Mouse (Mus musculus): ENCODE results near the gene Art3. TPM values are rescaled to one million over a fixed set of nuclear protein-coding genes. Genes with fewer than 3 reads are reported as not detected.
A peak's percentile ranks its signal among the peaks of the same experiment; 100 is the strongest.

Art3 gene
- polyA plus RNA-seq, 1 experiment from 2014 or later = 92.4 TPM

GRCm38 (mm10) chr5:92327367-92327766 lies 4.3 kb upstream of the Art3 start:
- H3K9me3 ChIP-seq (replicated peaks; ENCODE audit: control insufficient read depth, low read length) = no peaks in the 10 kb centered on the region
- no peak overlapping the region for H3K9ac ChIP-seq (ENCODE audit: low read length)
- H3K4me3 ChIP-seq (ENCODE audit: low read length) = no peak overlapping the region
- H3K4me2 ChIP-seq (ENCODE audit: low read depth, low read length) = no peak overlapping the region
- H3K27ac ChIP-seq (ENCODE audit: low read length) = no peak overlapping the region
- ATAC-seq (replicated peaks; ENCODE audit: extremely low read depth, insufficient read depth, low FRiP score) = no peak
- no peaks in the 10 kb centered on the region; the same call in 1 of the 2 replicates for H3K27me3 ChIP-seq (ENCODE audit: control insufficient read depth, insufficient read depth, low read length)
- no peaks in the 10 kb centered on the region for H3K36me3 ChIP-seq (ENCODE audit: control insufficient read depth, insufficient read depth)
- whole genome bisulfite sequencing = 73% methylated on average over 6 of the region's 6 CpGs
- H3K4me1 ChIP-seq (ENCODE audit: control insufficient read depth, insufficient read depth, low read length) = peaks cover 6% of the 10 kb centered on the region

DNA sequence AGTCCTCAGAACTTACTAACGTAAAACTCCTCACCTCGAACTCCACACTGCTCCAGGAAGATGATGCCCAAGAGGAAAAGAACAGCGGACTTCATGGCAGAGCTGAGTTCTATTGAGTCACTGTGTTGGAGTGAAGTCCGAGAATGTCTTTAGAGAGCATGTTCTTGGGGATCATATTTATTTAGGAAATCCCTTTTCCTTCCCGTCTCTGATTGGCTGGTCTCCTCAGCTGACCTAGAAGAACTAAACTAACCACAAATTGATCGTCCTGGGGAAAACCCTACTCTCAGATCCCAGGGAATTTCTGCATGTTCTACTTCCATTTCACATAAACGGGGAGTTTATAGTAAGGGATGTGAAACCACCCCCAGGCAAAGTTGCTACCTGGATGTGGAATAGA lies 3.7 kb upstream of the Art3 start, which contains the start of gene Cxcl9:
Gene Cxcl9 (minus strand): TSS at position 151 of the 400 bp plus-strand sequence.
- no peaks in the 10 kb centered on the region; the same call in 1 of the 2 replicates for H3K27me3 ChIP-seq (ENCODE audit: control insufficient read depth, insufficient read depth, low read length)
- no peak within 1 kb of the TSS for H3K4me3 ChIP-seq (ENCODE audit: low read length)
- no peak within 1 kb of the TSS for H3K4me2 ChIP-seq (ENCODE audit: low read depth, low read length)
- no peak within 1 kb of the TSS for H3K27ac ChIP-seq (ENCODE audit: low read length)
- 79% methylated on average over 7 of the region's 7 CpGs for WGBS
- peaks cover 4% of the 10 kb centered on the region for H3K4me1 ChIP-seq (ENCODE audit: control insufficient read depth, insufficient read depth, low read length)
- no peaks in the 10 kb centered on the region for H3K36me3 ChIP-seq (ENCODE audit: control insufficient read depth, insufficient read depth)
- H3K9me3 ChIP-seq (replicated peaks; ENCODE audit: control insufficient read depth, low read length) = no peaks in the 10 kb centered on the region
- no peak for ATAC-seq (replicated peaks; ENCODE audit: extremely low read depth, insufficient read depth, low FRiP score)
- H3K9ac ChIP-seq (ENCODE audit: low read length) = no peak within 1 kb of the TSS

- H3K4me2 ChIP-seq (ENCODE audit: low read depth, low read length) = no peak overlapping the region
- no peaks in the 10 kb centered on the region; the same call in 1 of the 2 replicates for H3K27me3 ChIP-seq (ENCODE audit: control insufficient read depth, insufficient read depth, low read length)
- no peaks in the 10 kb centered on the region for H3K9me3 ChIP-seq (replicated peaks; ENCODE audit: control insufficient read depth, low read length)
- H3K9ac ChIP-seq (ENCODE audit: low read length) = no peak overlapping the region
- H3K27ac ChIP-seq (ENCODE audit: low read length) = no peak overlapping the region
- H3K4me1 ChIP-seq (ENCODE audit: control insufficient read depth, insufficient read depth, low read length) = no peaks in the 10 kb centered on the region
- WGBS = 84% methylated on average over 12 of the region's 12 CpGs
- H3K4me3 ChIP-seq (ENCODE audit: low read length) = no peak overlapping the region
- H3K36me3 ChIP-seq (ENCODE audit: control insufficient read depth, insufficient read depth) = no peaks in the 10 kb centered on the region
- ATAC-seq (replicated peaks; ENCODE audit: extremely low read depth, insufficient read depth, low FRiP score) = no peak
Measured at GRCm38 (mm10) chr5:92331122-92331521, 505 bp upstream of the Art3 start.

DNA sequence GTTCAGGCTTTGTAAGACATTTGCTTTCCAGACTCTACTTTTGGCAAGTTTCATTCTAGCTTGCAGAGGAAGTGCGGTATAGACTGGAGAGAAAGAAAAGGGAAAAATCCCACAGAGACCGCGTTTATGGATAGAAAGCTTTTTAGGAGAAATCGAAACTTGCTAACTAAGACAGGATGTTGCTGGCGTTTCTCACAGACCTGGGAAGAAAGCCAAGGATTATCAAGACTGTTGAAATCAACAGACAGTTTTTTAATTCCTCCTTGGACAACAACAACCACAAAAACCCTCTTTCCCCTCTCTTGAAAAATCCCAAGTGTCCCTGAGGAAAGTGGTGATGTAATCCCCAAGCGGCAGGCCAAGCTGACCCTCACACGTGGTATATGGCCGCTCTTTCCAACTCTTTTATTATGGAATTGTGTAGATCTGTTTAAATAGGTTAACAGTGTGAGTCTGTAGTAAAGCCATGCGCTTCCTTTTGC lies 773 bp downstream of the Art3 start:
- peak; percentile 69 for ATAC-seq (replicated peaks; ENCODE audit: extremely low read depth, insufficient read depth, low FRiP score)
- Histone ChIP-seq H3K4me2 (ENCODE audit: low read depth, low read length) (peak overlapping the region; percentile 46), H3K9me3 (replicated peaks; ENCODE audit: control insufficient read depth, low read length) (no peaks in the 10 kb centered on the region), H3K4me1 (ENCODE audit: control insufficient read depth, insufficient read depth, low read length) (no peaks in the 10 kb centered on the region), H3K27ac (ENCODE audit: low read length) (peak overlapping the region; percentile 73), H3K4me3 (ENCODE audit: low read length) (peak overlapping the region; percentile 22), H3K9ac (ENCODE audit: low read length) (no peak overlapping the region), H3K27me3 (ENCODE audit: control insufficient read depth, insufficient read depth, low read length) (no peaks in the 10 kb centered on the region), H3K36me3 (ENCODE audit: control insufficient read depth, insufficient read depth) (no peaks in the 10 kb centered on the region)
- WGBS = 50% methylated on average over 9 of the region's 9 CpGs

- Histone ChIP-seq H3K4me2 (ENCODE audit: low read depth, low read length) (no peak overlapping the region), H3K36me3 (ENCODE audit: control insufficient read depth, insufficient read depth) (no peaks in the 10 kb centered on the region), H3K9me3 (replicated peaks; ENCODE audit: control insufficient read depth, low read length) (no peaks in the 10 kb centered on the region), H3K9ac (ENCODE audit: low read length) (no peak overlapping the region), H3K27me3 (ENCODE audit: control insufficient read depth, insufficient read depth, low read length) (no peaks in the 10 kb centered on the region), H3K4me3 (ENCODE audit: low read length) (no peak overlapping the region), H3K4me1 (ENCODE audit: control insufficient read depth, insufficient read depth, low read length) (no peaks in the 10 kb centered on the region), H3K27ac (ENCODE audit: low read length) (no peak overlapping the region)
- ATAC-seq (replicated peaks; ENCODE audit: extremely low read depth, insufficient read depth, low FRiP score) = no peak
- WGBS = 80% methylated on average over 3 of the region's 3 CpGs
Measured at GRCm38 (mm10) chr5:92336743-92337142, 5.1 kb downstream of the Art3 start.

DNA sequence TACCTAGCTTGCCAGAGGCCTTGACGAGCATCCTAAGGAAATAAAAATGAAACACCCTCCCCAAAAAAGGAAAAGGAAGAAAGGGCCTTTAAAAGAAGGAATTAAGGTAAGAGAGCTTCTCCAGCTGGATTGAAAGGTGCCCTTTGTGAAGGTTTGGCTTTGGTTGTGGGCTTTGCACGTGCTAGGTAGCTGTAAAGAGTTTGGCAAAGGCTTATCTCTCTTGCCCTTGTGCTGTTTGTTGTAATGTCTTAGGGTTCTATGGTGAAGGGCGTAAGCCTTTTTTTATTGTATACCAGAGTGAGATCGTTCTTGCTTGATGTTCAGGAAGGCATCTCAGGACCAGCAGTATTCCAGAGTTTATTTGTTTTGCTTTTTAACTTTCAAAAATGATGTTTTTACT lies 9.0 kb downstream of the Art3 start:
- Histone ChIP-seq H3K27me3 (ENCODE audit: control insufficient read depth, insufficient read depth, low read length) (no peaks in the 10 kb centered on the region), H3K4me1 (ENCODE audit: control insufficient read depth, insufficient read depth, low read length) (no peaks in the 10 kb centered on the region), H3K36me3 (ENCODE audit: control insufficient read depth, insufficient read depth) (no peaks in the 10 kb centered on the region), H3K4me2 (ENCODE audit: low read depth, low read length) (no peak overlapping the region), H3K9ac (ENCODE audit: low read length) (no peak overlapping the region), H3K4me3 (ENCODE audit: low read length) (no peak overlapping the region), H3K9me3 (replicated peaks; ENCODE audit: control insufficient read depth, low read length) (no peaks in the 10 kb centered on the region), H3K27ac (ENCODE audit: low read length) (no peak overlapping the region)
- no peak for ATAC-seq (replicated peaks; ENCODE audit: extremely low read depth, insufficient read depth, low FRiP score)
- 51% methylated on average over 4 of the region's 4 CpGs for WGBS

GRCm38 (mm10) chr5:92345006-92345405 lies 13.4 kb downstream of the Art3 start:
- 81% methylated on average over 8 of the region's 8 CpGs for WGBS
- no peak overlapping the region for H3K4me3 ChIP-seq (ENCODE audit: low read length)
- no peak overlapping the region for H3K9ac ChIP-seq (ENCODE audit: low read length)
- H3K27ac ChIP-seq (ENCODE audit: low read length) = no peak overlapping the region
- H3K4me2 ChIP-seq (ENCODE audit: low read depth, low read length) = no peak overlapping the region
- peaks cover 6% of the 10 kb centered on the region; the same call in 1 of the 2 replicates for H3K4me1 ChIP-seq (ENCODE audit: control insufficient read depth, insufficient read depth, low read length)
- H3K9me3 ChIP-seq (replicated peaks; ENCODE audit: control insufficient read depth, low read length) = no peaks in the 10 kb centered on the region
- ATAC-seq (replicated peaks; ENCODE audit: extremely low read depth, insufficient read depth, low FRiP score) = no peak
- no peaks in the 10 kb centered on the region for H3K36me3 ChIP-seq (ENCODE audit: control insufficient read depth, insufficient read depth)
- H3K27me3 ChIP-seq (ENCODE audit: control insufficient read depth, insufficient read depth, low read length) = no peaks in the 10 kb centered on the region

DNA sequence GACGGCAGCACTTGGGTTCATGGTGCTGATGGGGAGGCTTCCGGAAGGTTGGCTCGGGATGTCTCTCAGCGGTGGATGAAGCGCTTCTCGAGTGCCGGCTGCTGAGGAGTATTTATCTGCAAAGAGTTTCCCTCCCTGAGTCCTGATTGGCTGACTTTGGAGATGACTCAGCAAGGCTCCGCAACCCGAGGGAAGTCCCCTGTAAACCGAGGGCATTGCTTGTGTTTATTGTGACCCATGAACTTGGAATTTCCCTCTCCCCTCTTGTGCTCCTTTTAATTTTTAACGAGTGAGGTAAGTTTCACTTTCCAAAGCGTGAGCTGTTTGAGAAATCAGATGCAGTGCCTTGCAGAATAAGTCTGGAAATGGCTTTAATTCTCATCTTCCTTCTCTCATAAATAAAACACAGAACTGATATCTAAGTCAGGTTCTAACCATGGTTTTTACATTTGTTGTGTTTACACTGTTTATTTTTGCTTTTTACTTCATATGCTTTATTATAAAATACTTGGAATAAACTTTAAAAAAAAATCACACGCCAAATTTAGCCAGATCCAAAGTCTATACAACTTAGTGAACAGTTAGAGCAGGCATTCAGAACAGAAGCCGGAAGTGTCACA lies 17.3 kb downstream of the Art3 start, which contains the start of gene Cxcl10:
Gene Cxcl10 (minus strand): TSS at position 96 of the 620 bp plus-strand sequence.
- no peaks in the 10 kb centered on the region for H3K9me3 ChIP-seq (replicated peaks; ENCODE audit: control insufficient read depth, low read length)
- no peaks in the 10 kb centered on the region for H3K27me3 ChIP-seq (ENCODE audit: control insufficient read depth, insufficient read depth, low read length)
- H3K27ac ChIP-seq (ENCODE audit: low read length) = no peak within 1 kb of the TSS
- peak within 1 kb of the TSS; percentile 43 for H3K4me3 ChIP-seq (ENCODE audit: low read length)
- peak; percentile 73 for ATAC-seq (replicated peaks; ENCODE audit: extremely low read depth, insufficient read depth, low FRiP score)
- peak within 1 kb of the TSS; percentile 66 for H3K4me2 ChIP-seq (ENCODE audit: low read depth, low read length)
- H3K36me3 ChIP-seq (ENCODE audit: control insufficient read depth, insufficient read depth) = no peaks in the 10 kb centered on the region
- H3K9ac ChIP-seq (ENCODE audit: low read length) = no peak within 1 kb of the TSS
- WGBS = 14% methylated on average over 14 of the region's 14 CpGs
- H3K4me1 ChIP-seq (ENCODE audit: control insufficient read depth, insufficient read depth, low read length) = peaks cover 15% of the 10 kb centered on the region

- no peak for ATAC-seq (replicated peaks; ENCODE audit: extremely low read depth, insufficient read depth, low FRiP score)
- Histone ChIP-seq H3K27me3 (ENCODE audit: control insufficient read depth, insufficient read depth, low read length) (no peaks in the 10 kb centered on the region), H3K4me3 (ENCODE audit: low read length) (no peak overlapping the region), H3K9me3 (replicated peaks; ENCODE audit: control insufficient read depth, low read length) (no peaks in the 10 kb centered on the region), H3K4me2 (ENCODE audit: low read depth, low read length) (no peak overlapping the region), H3K27ac (ENCODE audit: low read length) (no peak overlapping the region), H3K36me3 (ENCODE audit: control insufficient read depth, insufficient read depth) (no peaks in the 10 kb centered on the region), H3K9ac (ENCODE audit: low read length) (no peak overlapping the region), H3K4me1 (ENCODE audit: control insufficient read depth, insufficient read depth, low read length) (peaks cover 16% of the 10 kb centered on the region)
- WGBS = 76% methylated on average over 7 of the region's 7 CpGs
Measured at GRCm38 (mm10) chr5:92349731-92350130, 18.1 kb downstream of the Art3 start.

Measured in heart, embryonic 16.5 days (tissue).